Mouse (Mus musculus) neural tube, embryonic 10.5 days (tissue): ENCODE results near the gene Rft1.

Experiments
- DNase-seq: peaks from one replicate; pipeline ENCODE4 v3.0.0-alpha.2; 2017; ENCODE audit warnings: low spot score; ENCODE audit errors: extremely low spot score

Rft1 gene

DNA sequence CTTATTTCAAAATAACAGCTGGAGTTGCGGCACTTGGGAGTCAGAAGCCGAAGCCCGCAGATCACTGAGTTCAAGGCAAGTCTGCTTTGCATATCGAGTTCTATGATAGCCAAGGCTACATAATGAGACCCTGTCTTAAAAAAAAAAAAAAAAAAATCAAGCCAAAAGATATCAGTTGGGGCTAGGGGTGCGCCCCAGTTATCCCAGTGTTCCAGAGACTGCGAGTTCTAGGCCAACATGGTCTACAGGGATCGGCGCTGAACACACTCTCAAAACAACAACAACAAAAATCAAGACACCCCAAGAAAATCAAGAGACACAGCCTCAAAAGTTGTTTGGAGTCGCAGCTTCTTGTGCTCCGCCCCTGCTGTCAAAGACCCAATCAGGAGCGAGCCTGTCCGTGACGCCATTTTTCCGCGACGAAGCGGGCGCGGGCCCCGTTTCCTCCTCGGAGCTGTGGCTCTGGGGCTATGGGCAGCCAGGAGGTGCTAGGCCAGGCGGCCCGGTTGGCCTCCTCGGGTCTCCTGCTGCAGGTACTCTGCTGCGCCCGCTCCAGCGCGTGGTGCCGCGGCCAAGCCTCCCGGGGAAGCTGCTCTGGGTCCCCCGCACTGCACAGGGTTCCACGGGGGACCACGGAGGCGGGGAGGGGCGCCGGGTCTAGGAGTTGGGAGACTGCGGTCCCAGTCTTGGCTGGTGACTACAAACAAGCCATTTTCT lies at the start of gene Rft1:
TSS of gene Rft1 (plus strand) at position 418 of the 717 bp plus-strand sequence.
- peak; percentile 100 for DNase-seq

DNA sequence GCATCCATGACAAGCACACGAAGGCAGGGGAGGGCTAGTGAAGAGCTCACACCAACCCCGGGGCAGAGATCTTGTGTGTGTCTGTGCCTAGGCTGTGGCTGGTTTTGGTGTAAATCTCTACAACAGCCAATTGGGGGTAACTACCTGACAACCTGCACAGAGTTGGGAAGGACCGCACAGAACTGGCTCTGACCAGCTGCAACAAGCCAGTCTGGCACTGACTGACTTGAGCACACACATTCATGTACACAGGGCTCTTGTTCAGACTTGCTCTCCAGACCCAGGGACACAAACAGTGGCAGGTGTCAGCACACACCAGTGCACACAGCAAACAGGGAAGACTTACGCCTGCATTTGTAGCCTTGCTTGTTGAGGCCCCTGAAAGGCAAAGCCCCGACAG lies 47.3 kb upstream of the Rft1 start:
- no peak for DNase-seq

DNA sequence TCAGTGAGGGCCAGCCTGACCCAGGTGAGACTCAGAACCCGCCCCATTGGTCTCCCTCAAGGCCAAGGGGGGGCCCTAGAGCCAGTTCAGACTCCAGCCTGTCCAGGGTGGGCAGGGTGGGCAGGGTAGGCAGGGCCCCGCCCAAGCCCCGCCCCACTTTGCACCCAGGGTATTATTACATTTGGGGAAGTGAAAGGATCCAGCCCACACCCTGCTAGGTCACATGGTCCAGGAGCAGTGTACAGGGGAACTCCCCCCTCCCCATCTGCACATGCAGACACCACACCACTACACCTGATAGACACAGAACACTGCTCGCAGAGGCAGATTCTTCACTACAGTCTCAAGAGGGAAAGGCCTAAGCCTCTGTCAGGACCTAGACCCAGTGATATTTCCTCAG lies 46.5 kb upstream of the Rft1 start:
- DNase-seq = no peak

DNA sequence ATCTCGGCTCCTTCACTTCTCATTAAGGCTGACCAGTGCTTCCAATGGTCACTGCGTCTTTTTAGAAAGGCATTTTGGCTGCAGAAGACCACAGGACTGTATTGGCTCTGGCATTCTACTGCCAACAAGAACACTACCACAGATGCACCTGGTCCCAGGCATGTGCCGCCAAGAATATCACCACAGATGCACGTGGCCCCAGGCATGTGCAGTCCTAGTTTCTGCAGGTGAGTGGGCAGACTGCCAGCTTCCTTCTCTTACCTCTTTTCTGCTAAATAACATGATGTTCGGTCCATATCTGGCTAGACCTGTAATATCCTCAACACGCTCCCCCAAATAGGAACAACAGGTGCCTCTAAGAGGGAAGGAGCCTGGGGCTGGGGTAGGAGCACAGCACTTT lies 46.0 kb upstream of the Rft1 start:
- DNase-seq = no peak

DNA sequence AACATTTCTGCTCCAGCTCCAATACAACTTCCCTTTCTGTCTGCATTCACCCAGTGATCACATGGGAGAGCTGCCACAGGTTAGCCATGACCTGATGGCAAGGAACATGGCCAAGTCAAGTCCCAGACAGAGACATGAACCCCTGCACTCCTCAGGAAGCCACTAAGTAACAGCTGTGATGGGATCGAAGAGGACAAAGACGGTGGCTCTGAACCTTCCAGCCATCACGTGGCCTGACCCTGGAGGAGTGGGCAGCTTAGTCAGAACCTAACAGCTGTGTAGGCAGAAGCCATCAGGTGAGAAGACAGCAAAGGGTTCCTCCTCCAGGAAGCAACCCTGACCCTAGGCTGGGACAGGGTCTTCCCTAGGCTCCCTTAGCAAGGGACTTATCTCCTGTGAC lies 44.7 kb upstream of the Rft1 start:
- DNase-seq = no peak

DNA sequence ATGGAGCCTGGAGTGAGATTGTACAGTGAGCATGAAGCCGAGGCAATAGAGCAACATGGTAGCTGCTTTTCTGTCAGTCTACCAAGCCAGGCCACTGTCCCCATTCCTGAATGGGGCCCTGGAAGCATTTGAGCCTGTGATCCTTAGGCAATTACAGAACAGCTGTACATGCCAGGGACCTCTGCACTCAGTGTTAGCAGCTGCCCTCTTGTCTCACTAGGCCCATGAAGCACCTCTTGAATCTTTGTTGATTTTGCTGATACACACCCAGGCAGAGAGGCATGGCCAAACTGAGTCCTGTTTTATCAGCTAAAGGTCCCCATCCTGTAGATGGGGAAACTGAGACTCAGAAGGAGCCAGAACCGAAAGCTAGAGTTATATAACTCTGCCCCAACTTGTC lies 43.9 kb upstream of the Rft1 start:
- DNase-seq = no peak

DNA sequence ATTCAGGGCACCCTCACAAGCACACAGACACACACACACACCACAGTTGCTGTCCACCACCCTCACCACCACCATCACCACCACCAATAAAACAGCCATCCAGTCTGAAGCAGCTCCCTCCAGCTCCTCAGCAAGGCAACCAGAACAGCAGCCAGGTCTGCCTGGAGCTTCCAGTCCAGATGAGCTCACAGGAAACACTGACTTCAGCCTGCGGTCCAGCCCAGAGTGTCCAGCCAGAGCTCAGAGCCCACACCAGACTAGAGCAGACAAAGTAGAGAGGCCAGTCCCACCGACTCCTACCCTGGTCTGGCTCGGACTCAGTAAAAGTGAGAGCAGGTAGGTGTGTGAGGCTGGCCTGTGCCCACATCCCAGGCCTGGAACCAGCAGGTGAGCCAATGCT lies 43.2 kb upstream of the Rft1 start:
- no peak for DNase-seq

DNA sequence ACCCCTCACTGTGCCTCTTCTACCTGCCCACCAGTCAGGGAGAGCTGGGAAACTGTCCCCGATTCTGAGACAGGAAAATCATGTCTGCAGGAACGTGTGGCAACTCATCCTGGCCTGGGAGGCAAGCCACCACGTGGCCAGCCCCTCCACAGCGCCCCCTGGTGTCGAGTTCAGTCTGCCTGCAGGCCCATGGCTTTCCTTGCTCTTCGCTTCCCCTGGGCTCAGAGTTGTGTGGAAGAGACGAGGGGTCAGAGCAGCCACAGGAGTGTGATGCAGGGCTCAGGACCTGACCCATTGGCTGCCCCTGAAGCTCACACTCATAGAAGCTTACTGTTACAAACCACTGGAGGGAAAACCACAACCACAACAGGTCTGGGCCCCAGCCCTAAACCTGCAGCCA lies 41.6 kb upstream of the Rft1 start:
- peak; percentile 82 for DNase-seq

DNA sequence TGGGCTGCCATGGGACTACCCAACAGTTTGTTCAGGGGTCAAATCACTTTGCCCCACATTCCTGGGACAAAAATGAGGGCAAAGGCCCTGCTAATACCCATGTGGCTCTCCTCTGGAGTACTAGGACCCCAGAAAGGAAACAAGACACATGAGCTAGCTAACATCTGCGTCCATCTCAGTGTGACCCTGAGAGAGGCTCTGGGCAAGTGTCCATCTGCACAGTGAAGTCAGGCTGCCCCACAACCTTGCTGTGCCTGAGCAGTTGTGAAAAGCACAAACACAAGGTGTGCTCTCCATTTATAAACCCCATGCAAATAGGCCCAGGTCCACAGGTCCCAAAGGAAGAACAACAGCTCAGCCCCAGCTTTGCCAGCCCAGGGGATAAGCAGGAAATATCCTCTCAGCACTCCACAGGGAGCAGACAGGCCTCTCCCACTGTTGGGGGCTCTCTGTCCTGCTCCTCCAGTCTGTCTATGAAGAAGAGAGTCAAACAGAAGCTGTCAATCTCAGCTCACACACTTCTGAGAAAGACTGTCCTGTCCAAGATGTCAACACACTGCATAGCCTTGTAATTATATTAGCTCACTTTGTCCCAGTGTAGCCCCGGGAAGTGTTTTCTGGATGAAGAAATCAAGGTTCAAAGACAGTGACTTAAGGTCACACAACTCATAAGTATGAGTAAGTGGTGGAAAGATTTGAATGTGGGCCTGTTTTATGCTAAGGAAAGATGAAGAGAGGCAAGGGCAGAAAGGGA lies 41.0 kb upstream of the Rft1 start:
- no peak for DNase-seq

DNA sequence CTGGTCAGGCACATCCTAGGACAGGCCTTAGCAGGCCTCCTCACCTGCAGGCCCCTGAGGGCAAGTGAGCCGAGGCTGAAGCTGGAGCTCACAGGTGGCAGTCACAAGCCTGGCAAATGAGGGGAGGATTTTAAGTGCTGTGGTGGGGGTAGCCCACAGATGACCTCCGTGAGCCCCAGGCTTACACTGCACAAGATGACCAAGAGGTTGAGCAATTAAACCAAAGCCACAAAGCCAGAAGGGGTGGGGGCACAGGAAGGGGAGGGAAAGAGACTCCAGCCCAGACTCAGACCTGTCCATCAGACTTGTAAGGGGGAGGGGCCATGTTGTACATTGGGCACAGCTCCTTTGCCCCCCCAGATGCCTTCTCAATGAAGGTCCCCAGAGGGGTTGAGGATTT lies 37.4 kb upstream of the Rft1 start:
- no peak for DNase-seq

DNA sequence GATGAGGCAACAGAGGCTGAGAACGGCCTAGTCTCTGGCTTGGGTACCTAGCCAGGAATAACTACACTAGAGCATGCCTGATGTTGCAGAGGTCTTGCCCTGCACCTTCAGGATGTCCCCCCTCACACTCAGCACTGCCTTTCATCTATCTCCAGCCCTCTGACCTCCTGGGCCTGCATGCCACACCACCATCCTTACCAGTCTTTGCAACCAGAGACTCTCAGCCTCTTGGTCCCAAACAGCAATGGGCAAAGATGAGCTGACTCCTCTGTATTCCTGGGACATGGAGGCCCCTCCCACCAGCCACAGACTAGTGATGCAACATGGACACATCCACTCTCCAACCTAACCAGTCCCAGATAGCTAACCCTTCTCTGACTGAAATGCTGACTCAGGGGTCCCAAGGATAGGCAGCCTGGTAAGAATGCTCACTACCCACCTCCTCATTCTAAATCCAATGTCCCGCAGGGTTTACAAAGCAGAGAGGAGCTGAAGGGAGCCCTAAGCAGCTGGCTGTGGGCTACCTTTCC lies 35.3 kb upstream of the Rft1 start:
- DNase-seq = no peak

DNA sequence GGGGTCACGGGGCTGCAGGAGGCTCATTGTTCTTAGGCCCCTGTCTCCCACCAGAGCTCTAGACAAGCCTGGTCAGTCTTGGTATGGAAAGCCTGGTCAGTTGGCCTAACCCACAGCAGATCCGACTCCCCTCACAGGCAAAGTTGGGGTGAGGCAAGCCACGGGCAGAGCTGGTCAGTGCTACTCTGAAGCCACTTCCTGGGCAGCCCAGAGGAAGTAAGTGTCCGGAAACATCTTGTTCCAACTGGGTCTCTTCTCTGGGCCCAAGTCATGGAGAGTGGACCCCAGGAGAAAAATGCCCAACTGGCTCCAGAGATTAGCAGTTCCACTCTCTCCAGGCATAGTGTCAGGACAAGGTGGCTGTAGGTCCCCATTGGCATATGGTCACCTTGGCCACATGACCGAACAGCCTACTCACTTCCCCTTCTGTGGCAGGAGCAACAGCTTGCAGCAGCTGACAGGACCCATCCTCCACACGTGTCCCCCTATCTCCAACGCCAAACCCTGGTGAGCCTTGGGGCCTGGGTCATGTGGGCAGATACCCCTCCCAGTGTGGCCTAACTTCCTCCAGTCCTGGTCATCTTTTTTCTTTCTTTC lies 34.1 kb upstream of the Rft1 start:
- no peak for DNase-seq

DNA sequence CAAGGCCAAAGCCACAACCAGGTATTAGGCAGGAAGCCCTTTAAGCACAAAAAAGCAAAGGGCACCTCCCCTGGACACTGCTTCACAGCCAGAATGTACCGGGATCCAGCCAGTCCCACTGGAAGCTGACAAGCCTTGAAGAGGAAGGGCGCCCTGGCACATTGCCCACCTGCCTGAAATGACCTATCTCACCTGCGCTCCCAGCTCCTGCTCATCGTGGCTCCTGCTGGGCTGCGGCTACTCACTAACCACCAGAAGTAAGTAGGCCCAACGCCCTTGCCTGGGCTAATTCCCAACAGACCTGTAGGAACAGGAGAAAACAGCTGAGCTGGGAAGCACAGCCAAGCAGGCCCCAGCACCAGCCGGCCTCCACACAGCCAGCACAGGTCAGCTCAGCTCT lies 32.0 kb upstream of the Rft1 start:
- DNase-seq = no peak

DNA sequence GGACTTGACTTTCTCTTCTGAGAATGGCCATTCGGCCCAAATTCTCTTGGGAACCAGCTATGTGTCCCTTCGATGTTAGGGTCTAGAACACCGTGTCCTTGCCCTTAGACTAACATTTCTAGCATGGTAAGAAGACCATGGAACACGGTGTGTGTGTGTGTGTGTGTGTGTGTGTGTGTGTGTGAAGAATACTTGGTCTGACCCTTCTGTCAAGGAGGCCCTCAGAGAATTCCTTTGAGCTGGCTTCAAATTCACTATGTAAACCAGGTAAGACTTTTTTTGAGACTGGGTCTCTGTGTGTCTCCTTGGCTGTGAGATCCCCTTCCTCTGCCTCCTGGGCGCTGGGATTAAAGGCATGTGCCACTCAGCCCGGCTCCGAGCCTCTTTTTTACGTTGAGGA lies 31.6 kb upstream of the Rft1 start:
- no peak for DNase-seq

DNA sequence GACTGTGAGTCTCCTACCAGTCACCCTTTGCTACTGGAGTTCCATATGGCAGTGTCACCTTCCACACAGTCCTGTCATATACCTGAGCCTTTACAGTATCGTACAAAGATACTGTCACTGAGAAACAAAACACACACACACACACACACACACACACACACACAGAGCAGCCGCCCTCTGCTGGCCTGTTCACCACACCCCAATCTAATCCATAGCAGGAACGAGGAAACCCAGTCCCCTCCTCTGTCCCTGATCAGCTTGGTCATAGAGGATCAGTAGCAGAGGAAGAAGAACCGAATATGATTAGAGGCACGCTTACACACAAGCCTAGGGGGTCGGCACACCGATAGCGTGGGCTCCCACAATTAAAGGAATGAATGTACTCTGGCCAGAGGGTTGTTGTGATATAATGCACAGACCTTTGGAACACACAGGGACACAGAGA lies 29.9 kb upstream of the Rft1 start:
- no peak for DNase-seq

DNA sequence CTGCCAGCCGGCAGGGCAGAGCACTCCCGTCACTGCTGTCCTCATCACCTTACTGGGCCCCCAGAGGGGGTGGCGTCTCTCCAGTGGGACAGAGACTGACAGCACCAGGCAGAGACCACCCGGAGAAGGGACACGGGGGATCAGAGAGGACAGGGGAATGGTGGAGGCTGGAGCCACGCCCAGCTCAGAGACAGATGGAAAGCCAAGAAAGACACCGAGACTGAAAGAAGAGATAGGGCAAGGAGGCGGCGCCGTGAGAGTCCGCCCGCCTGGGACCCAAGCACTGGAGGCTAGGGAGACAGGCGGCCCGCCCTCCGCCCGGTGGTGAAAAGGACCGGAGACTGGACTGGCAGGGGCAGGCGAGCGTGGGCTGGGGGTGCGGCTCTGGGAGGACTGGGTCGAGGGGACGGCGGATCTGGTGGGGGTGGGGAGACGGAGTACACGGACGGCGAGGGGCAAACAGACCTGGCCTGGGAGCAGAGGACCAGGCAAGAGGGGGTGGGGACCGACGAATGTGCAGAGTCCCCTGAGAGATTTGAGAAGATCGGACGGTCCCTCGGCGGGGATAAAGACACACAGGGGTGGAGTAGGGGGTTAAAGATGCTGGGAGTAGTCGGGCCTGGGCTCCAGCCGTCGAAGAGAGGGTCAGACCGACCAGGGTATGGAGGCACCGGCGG lies 28.9 kb upstream of the Rft1 start:
- peak; percentile 61 for DNase-seq

DNA sequence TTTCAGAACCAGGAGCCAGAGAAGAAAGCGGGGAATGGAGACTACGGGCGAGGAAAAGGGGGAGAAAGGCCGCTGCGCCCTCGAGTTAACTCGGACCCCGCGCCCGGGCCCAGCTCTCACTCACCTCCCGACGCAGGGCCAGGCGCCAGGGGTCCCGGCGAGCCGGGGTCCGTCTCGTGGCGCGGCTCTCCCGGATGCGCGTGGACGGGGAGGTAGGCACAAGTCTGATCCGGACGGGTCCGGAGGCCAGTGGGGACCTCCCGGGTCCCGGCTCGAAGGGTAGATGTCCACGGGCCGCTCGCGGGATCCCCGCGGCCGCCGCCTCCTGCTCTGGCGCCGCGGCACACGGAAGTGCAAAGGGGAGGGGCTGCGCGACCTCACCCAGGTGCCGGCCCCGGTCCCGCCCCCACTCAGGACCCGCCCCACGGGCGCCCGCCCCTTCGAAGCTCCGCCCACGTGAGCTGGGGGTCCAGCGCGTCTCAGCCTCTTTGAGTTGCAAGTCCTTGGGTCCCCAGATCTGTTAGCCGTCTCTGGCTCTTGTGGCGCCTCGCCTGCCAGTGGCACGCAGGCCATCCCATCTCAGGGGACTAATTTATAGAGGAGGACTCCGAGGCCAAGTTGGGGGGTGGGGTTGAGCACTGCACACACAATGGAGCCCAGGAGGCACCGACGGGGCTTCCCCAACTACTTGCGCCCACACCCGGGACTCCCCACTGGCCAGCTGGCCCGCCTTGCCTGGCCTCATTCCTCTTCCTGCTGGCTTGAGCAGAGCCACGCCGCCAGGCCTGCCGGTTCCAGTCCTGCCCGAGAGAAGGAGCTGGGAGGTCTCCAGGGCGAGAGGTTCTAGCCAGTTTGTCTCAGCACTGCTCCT lies 28.1 kb upstream of the Rft1 start, which contains the start of gene Prkcd:
TSS of gene Prkcd (minus strand) at position 355 of the 871 bp plus-strand sequence.
- peak; percentile 75 for DNase-seq

DNA sequence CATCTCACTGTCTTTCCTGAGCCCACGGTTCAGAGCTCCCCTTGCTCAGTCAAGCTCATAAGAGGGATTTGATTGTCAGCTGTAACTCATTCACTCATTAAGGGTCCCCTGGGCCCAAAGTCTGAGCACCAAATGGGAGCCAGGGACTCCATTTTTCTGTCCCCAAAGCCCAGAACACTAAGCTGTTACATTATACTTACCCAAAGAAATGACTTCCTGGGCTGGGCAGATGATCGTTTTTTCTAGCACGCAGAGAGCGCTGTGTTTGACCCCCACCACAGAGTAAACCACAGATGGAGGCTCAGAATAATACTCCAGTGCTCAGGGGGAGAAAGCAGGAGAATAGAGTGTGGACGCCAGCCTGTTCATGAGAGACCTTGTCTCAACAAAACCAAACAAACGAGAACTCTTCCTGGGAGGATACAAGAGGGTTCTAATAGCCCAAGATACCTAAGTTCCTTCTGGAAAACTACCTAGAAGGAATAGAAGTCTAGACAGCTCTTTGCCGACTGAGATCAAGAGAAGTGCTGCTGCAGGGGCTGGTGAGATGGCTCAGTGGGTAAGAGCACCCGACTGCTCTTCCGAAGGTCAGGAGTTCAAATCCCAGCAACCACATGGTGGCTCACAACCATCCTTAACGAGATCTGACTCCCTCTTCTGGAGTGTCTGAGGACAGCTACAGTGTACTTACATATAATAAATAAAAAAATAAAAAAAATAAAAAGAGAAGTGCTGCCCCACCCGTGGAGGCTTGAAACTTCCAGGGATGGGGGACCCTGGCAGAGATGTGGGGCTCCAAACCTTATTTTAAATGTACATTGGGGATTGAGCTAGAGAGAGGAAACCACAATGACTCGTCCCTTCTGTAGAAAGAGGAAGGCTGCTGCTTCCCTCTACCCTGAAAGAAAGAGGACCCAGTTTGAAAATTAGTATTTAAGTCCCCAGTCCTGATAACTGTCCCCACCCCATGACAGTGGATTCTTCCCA lies 27.1 kb upstream of the Rft1 start:
- DNase-seq = no peak

DNA sequence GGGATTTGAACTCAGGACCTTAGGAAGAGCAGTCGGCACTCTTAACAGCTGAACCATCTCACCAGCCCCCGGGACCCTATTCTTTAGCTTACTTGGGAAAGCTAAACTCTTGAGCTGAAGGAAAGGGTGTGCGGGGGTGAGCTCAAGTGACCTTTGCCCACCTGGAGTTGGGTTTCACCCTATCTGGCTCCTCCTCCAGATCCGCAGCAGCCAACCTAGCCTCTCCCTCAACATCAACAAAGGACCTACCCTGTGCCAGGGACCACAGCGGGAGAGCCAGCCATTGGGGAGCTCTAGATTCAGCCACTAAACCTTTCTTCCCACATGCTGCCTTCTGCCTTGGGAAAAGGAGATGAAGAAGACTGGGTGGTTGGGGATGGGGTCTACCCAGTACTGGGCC lies 25.9 kb upstream of the Rft1 start:
- no peak for DNase-seq

DNA sequence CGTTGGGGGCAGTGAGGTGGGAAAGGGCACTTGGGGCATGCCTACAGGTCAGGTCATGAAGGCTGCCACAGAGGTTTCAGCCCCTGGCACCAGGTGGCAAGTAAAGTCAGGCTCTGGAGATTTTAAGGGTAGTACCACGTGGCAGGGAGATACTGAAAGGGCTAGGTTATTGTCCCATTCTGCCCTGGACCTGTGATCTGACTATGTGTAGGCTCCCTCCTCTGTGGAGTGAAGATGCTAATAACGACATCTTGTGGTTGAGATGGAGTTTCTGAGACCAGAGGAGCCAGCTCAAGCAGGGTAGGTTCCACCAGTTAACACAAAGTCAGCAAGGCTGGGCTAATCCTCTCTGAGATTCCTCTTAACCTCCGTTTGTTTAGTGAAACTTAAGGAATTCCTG lies 24.3 kb upstream of the Rft1 start:
- no peak for DNase-seq
